Mouse (Mus musculus) lung, embryonic 14.5 days (tissue): ENCODE results near the gene Cnih1. TPM values are rescaled to one million over a fixed set of nuclear protein-coding genes. Genes with fewer than 3 reads are reported as not detected.

Experiments
- ATAC-seq: fragments of 200-750 bp; cut with Nextera tagmentation; 2 replicates; pipeline ENCODE4 v1.8.0; 2017; ENCODE audit warnings: mild to moderate bottlenecking, moderate TSS enrichment, moderate library complexity; ENCODE audit not compliant: insufficient read depth
- DNase-seq: peaks from one replicate; pipeline ENCODE4 v3.0.0-alpha.2; 2015
- H3K27ac ChIP-seq: fragments of 300-500 bp; sonication (generic); 2 replicates; pipeline ENCODE4 v1.5.1; 2014; ENCODE audit warnings: low read depth, mild to moderate bottlenecking, moderate library complexity
- H3K27me3 ChIP-seq: fragments of 300-500 bp; sonication (generic); 2 replicates; pipeline ENCODE4 v1.6.1; 2014; ENCODE audit warnings: low read length, control low read depth; ENCODE audit not compliant: insufficient read depth
- H3K36me3 ChIP-seq: fragments of 300-500 bp; sonication (generic); 2 replicates; pipeline ENCODE4 v1.6.1; 2014; ENCODE audit warnings: control low read depth; ENCODE audit not compliant: insufficient read depth
- H3K4me1 ChIP-seq: fragments of 300-500 bp; sonication (generic); 2 replicates; pipeline ENCODE4 v1.6.1; 2014; ENCODE audit warnings: antibody characterized with exemption, control low read depth; ENCODE audit not compliant: insufficient read depth
- H3K4me2 ChIP-seq: fragments of 300-500 bp; sonication (generic); 2 replicates; pipeline ENCODE4 v1.6.1; 2014; ENCODE audit warnings: mild to moderate bottlenecking
- H3K4me3 ChIP-seq: fragments of 300-500 bp; sonication (generic); 2 replicates; pipeline ENCODE4 v1.5.1; 2014; ENCODE audit warnings: low read depth, low read length
- H3K9ac ChIP-seq: fragments of 300-500 bp; sonication (generic); 2 replicates; pipeline ENCODE4 v1.6.1; 2014
- H3K9me3 ChIP-seq: fragments of 300-500 bp; sonication (generic); 2 replicates; pipeline ENCODE4 v1.6.1; 2016; ENCODE audit warnings: low read depth, low read length, control low read depth
- CTCF ChIP-seq: IDR thresholded peaks from 2 replicates; pipeline ENCODE4 v1.5.1; 2016; ENCODE audit warnings: antibody characterized with exemption, low read depth
- WGBS: fragments of 180-500 bp; shearing (Covaris S2); extraction: QIAGEN DNeasy Blood & Tissue Kit; methylation state at CpG from one replicate; pipeline ENCODE4 v1.1.7; 2014; 5-methylcytosine and 5-hydroxymethylcytosine counted together
- polyA plus RNA-seq: library from polyadenylated mRNA; unstranded; fragments of >200 nt; fragmentation: Nextera tagmentation; extraction: Ambion mirVana; gene quantifications from 2 replicates; pipeline ENCODE4 v1.2.1, GENCODE M21; 2014

The Cnih1 gene
- polyA plus RNA-seq, 1 experiment from 2014 or later: 205 TPM

DNA sequence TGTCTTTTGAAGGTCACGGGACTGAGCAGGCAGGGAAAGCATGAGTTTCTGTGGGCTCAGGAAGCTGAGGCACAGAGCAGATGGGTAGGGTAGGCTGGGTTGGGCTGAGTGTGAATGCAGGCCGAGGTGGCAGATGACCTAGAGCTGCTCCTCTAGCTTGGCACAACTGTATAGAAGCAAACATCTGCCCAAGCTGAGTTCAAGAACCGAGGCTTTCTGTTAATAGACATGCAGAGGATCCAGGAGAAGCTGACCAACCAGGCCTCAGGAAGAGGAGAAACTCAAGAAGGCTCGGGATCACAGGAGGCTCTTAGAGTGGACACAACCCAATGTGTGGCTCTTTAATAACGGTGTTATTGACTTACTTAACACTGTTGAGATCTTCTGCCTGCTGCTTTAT, 18.0 kb upstream of the Cnih1 start:
- Histone ChIP-seq H3K36me3 (peaks cover 29% of the 10 kb centered on the region), H3K27me3 (no peaks in the 10 kb centered on the region), H3K9me3 (no peaks in the 10 kb centered on the region), H3K27ac (no peak overlapping the region), H3K4me3 (no peak overlapping the region), H3K4me1 (no peaks in the 10 kb centered on the region), H3K9ac (no peak overlapping the region), H3K4me2 (no peak overlapping the region)
- no peak for ATAC-seq
- TF ChIP-seq CTCF: no peak
- DNase-seq: no peak
- 83% methylated on average over 5 of the region's 5 CpGs for WGBS

DNA sequence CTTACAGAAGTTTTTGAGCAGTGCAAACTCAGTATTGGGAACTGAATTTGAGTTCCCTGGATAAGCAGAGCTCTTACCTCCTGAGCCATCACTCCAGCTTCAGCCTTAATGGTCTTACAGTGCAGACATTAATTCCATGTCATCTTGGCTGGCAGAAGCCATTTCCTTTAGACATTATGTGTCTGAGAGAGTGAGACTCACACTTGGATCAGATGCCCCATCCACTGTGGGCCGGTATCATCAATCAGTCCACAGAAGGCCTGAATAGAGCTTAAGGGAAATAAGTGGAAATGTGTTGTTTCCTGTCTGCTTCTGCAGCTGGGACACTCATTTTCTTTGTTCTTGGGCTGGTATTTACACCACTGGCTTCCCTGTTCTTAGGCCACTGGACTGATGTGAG, 15.6 kb upstream of the Cnih1 start:
- DNase-seq: no peak
- H3K4me1 ChIP-seq: no peaks in the 10 kb centered on the region
- no peak overlapping the region for H3K4me2 ChIP-seq
- no peaks in the 10 kb centered on the region for H3K27me3 ChIP-seq
- H3K9ac ChIP-seq: no peak overlapping the region
- 76% methylated on average over 1 of the region's 1 CpGs for WGBS
- H3K36me3 ChIP-seq: peaks cover 17% of the 10 kb centered on the region
- no peak overlapping the region for H3K27ac ChIP-seq
- H3K4me3 ChIP-seq: no peak overlapping the region
- H3K9me3 ChIP-seq: no peaks in the 10 kb centered on the region
- no peak for ATAC-seq
- TF ChIP-seq CTCF: no peak

DNA sequence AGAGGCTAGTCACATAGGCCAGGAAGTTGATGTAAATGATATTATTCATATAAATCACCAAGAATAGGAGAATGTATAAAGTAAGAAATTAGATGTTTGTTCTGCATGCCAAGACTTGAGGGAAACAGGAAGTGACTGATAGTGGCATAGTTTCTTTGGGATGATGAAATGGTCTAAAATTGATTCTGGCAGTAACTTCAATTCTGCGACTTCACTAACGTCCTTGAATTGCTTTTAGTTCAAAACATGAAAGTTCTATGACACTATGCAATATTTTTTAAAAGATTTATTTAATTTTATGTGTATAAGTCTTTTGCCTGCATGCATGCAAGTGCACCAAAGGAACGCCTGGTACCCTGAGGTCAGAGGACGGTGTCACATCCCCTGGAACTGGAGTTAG, 15.0 kb upstream of the Cnih1 start:
- Histone ChIP-seq H3K27me3 (no peaks in the 10 kb centered on the region), H3K4me2 (no peak overlapping the region), H3K36me3 (peaks cover 14% of the 10 kb centered on the region), H3K27ac (no peak overlapping the region), H3K4me1 (no peaks in the 10 kb centered on the region), H3K9me3 (no peaks in the 10 kb centered on the region), H3K9ac (no peak overlapping the region), H3K4me3 (no peak overlapping the region)
- DNase-seq: no peak
- WGBS: 77% methylated on average over 4 of the region's 4 CpGs
- no peak for TF ChIP-seq CTCF
- no peak for ATAC-seq

DNA sequence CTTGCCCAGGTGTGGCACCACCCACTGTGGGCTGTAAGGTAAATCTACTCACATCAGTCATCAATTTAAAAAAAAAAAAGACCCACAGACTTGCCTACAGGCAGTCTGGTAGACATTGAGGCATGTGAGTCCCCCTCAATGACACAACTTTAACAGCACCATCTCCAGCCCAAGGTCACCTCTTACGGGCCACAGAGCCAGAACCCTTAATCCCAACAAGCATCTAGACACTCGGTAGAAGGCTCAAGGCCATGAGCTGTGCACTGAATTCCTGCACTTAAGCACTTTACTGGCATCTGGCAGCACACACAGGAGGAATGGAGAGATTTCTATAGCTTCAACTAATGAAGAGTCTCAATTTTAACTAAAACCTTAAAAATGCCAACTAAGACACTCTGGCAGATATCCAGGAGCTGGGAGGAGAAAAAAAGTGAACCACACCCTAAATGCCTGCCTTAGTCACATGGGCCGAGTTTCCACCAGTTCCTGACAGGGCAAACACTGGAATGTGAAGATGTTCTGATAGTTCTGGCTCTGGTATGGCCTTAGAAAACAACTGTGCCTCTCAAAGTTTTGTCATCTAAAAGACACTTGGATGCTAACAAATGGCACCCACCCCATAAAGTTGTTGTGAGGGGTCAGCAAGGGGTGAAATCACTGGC, 12.6 kb upstream of the Cnih1 start:
- no peak for TF ChIP-seq CTCF
- no peak overlapping the region for H3K9ac ChIP-seq
- no peak for DNase-seq
- no peaks in the 10 kb centered on the region for H3K9me3 ChIP-seq
- no peak overlapping the region for H3K27ac ChIP-seq
- H3K4me3 ChIP-seq: no peak overlapping the region
- ATAC-seq: no peak
- H3K36me3 ChIP-seq: peaks cover 7% of the 10 kb centered on the region; the same call in 1 of the 2 replicates
- no peak overlapping the region for H3K4me2 ChIP-seq
- WGBS: 78% methylated on average over 3 of the region's 3 CpGs
- no peaks in the 10 kb centered on the region for H3K4me1 ChIP-seq
- no peaks in the 10 kb centered on the region for H3K27me3 ChIP-seq

DNA sequence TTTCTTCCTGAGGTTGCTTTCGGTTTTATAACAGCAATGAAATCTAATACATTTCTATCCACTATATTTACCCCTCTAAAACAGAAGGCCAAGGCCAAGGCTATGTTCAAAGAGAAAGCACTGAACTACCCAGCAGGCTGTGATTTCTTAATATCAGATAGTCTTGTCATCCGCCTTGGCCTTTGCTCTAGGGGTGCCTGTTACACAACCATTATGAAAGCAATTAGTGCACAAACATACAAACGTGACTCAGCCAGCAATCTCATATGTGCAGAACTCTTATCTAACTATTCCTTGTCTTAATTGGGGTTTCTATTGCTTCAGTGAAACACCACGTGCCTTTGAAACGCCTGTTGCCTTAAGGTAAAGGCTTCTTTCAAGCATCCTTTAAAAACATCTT, 5.9 kb upstream of the Cnih1 start:
- Histone ChIP-seq H3K4me1 (no peaks in the 10 kb centered on the region), H3K36me3 (no peaks in the 10 kb centered on the region), H3K4me2 (no peak overlapping the region), H3K9ac (no peak overlapping the region), H3K9me3 (no peaks in the 10 kb centered on the region), H3K4me3 (no peak overlapping the region), H3K27ac (no peak overlapping the region), H3K27me3 (no peaks in the 10 kb centered on the region)
- DNase-seq (no peak), ATAC-seq (no peak)
- WGBS: 85% methylated on average over 5 of the region's 5 CpGs
- TF ChIP-seq CTCF: no peak

DNA sequence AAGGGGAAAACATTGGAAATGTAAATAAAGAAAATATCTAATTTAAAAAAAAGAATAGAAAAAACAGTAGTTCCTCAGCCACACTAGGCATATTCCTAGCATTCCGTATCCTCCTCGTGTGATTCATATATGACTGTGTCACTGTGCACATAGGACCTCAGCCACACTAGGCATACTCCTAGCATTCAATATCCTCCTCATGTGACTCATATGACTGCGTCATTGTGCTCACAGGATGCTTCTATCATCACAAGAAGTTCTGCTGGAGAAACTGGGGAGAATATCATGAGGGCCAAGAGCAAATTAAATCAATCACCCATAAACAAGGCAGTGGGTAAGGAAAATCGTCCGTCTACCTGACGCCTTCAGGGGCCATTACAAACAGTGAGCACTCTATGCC, 2.5 kb upstream of the Cnih1 start:
- Histone ChIP-seq H3K36me3 (no peaks in the 10 kb centered on the region), H3K27ac (no peak overlapping the region), H3K4me1 (no peaks in the 10 kb centered on the region; the same call in 1 of the 2 replicates), H3K4me2 (no peak overlapping the region), H3K27me3 (no peaks in the 10 kb centered on the region), H3K9ac (no peak overlapping the region), H3K9me3 (no peaks in the 10 kb centered on the region), H3K4me3 (no peak overlapping the region)
- WGBS: 92% methylated on average over 6 of the region's 6 CpGs
- DNase-seq (no peak), ATAC-seq (no peak)
- TF ChIP-seq CTCF: no peak

DNA sequence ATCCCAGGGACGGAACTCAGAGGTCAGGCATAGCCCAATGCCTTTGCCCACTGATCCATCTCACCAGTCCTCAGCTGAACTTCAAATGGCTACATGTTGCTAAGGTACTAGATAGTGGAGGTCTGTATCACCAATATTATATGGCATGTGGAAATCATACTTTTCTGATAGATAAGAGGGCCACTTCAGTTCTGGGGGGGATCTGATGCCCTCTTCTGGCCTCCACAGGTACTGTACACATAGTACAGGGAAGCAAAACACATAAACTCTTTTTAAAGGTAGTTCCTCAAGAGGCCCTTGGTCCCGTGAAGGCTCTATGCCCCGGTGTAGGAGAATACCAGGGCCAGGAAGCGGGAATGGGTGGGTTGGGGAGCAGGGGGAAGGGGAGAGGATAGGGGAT, 2.1 kb upstream of the Cnih1 start:
- ATAC-seq (no peak), DNase-seq (no peak)
- H3K27me3 ChIP-seq: no peaks in the 10 kb centered on the region
- H3K9me3 ChIP-seq: no peaks in the 10 kb centered on the region
- H3K4me2 ChIP-seq: no peak overlapping the region
- H3K9ac ChIP-seq: no peak overlapping the region
- H3K27ac ChIP-seq: no peak overlapping the region
- H3K4me1 ChIP-seq: no peaks in the 10 kb centered on the region; the same call in 1 of the 2 replicates
- H3K36me3 ChIP-seq: no peaks in the 10 kb centered on the region
- TF ChIP-seq CTCF: peak; percentile 29
- H3K4me3 ChIP-seq: no peak overlapping the region
- WGBS: 64% methylated on average over 4 of the region's 4 CpGs
